Mouse (Mus musculus) heart, embryonic 11.5 days (tissue): ENCODE data around the gene Dynlrb2. TPM values are rescaled to one million over a fixed set of nuclear protein-coding genes. Genes with fewer than 3 reads are reported as not detected.

Experiments used
- ATAC-seq: fragments of 200-750 bp; cut with Nextera tagmentation; replicated peaks from 2 replicates; pipeline ENCODE4 v1.8.0; 2017; ENCODE audit warnings: moderate library complexity; ENCODE audit not compliant: insufficient number of reproducible peaks, low FRiP score, low TSS enrichment
- H3K27ac ChIP-seq: fragments of 300-500 bp; sonication (generic); 2 replicates; pipeline ENCODE4 v1.5.1; 2014; ENCODE audit warnings: mild to moderate bottlenecking, low read depth, low read length
- H3K27me3 ChIP-seq: fragments of 300-500 bp; sonication (generic); 2 replicates; pipeline ENCODE4 v1.6.1; 2014; ENCODE audit warnings: mild to moderate bottlenecking, low read length, mixed read lengths; ENCODE audit not compliant: control insufficient read depth, insufficient read depth
- H3K36me3 ChIP-seq: fragments of 300-500 bp; sonication (generic); 2 replicates; pipeline ENCODE4 v1.6.1; 2014; ENCODE audit warnings: mild to moderate bottlenecking, low read length, moderate library complexity, mixed read lengths; ENCODE audit not compliant: control insufficient read depth, insufficient read depth
- H3K4me1 ChIP-seq: fragments of 300-500 bp; sonication (generic); 2 replicates; pipeline ENCODE4 v1.6.1; 2014; ENCODE audit warnings: low read length; ENCODE audit not compliant: control insufficient read depth, insufficient read depth
- H3K4me2 ChIP-seq: fragments of 300-500 bp; sonication (generic); 2 replicates; pipeline ENCODE4 v1.6.1; 2014; ENCODE audit warnings: mild to moderate bottlenecking, moderate library complexity
- H3K4me3 ChIP-seq: fragments of 300-500 bp; sonication (generic); 2 replicates; pipeline ENCODE4 v1.5.1; 2014; ENCODE audit warnings: low read depth, low read length
- H3K9ac ChIP-seq: fragments of 300-500 bp; sonication (generic); 2 replicates; pipeline ENCODE4 v1.6.1; 2014; ENCODE audit warnings: mild to moderate bottlenecking, low read depth, low read length, moderate library complexity
- H3K9me3 ChIP-seq: fragments of 300-500 bp; sonication (generic); replicated peaks from 2 replicates; pipeline ENCODE4 v1.6.1; 2016; ENCODE audit warnings: low read length; ENCODE audit not compliant: control insufficient read depth
- WGBS: fragments of 180-500 bp; shearing (Covaris S2); extraction: QIAGEN DNeasy Blood & Tissue Kit; methylation state at CpG from one replicate; pipeline ENCODE4 v1.1.7; 2014; ENCODE audit not compliant: insufficient replicate concordance; 5-methylcytosine and 5-hydroxymethylcytosine counted together
- polyA plus RNA-seq: library from polyadenylated mRNA; unstranded; fragments of >200 nt; fragmentation: Nextera tagmentation; extraction: Ambion mirVana; gene quantifications from 2 replicates; pipeline ENCODE4 v1.2.1, GENCODE M21; 2014

The Dynlrb2 gene
- polyA plus RNA-seq, 1 experiment from 2014 or later: not detected

DNA sequence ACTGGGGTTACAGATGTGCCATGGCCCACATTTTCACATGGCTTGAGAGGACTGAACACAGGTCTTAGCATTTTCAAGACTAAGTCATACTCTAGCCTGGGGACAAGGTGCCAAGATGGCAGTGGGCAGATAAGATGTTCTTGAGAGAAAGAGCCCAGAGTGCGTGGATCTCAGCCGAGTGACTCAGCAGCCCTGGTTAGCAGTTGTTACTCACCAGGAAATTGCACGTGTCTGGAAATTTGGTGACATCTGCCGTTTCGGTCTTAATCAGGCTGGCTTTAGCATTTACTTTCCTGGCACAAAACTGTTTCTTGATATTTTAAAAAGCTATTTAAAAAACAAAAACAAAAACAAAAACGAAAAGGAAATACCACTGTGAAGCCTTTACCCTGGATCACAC lies 47.5 kb downstream of the Dynlrb2 start:
- no peak overlapping the region for H3K27ac ChIP-seq
- no peak overlapping the region for H3K4me3 ChIP-seq
- H3K9me3 ChIP-seq: no peaks in the 10 kb centered on the region
- no peaks in the 10 kb centered on the region for H3K27me3 ChIP-seq
- H3K4me2 ChIP-seq: no peak overlapping the region
- no peaks in the 10 kb centered on the region for H3K4me1 ChIP-seq
- 70% methylated on average over 6 of the region's 6 CpGs for WGBS
- ATAC-seq: no peak
- H3K36me3 ChIP-seq: no peaks in the 10 kb centered on the region
- H3K9ac ChIP-seq: no peak overlapping the region

DNA sequence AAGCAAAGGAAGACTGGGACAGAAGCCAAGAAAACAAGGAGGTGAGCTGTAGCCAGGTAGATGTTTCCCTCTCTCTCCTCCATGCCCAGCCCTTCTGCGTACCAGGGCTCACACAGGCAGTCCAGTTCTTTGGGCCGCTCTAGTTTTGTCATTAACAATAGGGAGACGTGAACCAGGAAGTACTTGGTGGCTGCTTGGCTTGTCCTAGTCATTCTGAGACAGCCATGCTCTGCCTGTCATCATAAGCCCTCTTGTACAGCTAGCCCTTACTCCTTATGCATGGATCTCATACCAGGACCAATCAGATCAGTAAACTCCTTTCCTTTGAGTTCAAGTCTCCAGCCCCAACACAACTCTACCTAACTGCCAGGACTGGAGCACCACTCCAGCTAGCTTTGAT lies 48.0 kb downstream of the Dynlrb2 start:
- no peak overlapping the region for H3K4me2 ChIP-seq
- H3K9ac ChIP-seq: no peak overlapping the region
- no peak overlapping the region for H3K27ac ChIP-seq
- ATAC-seq: no peak
- H3K9me3 ChIP-seq: no peaks in the 10 kb centered on the region
- H3K4me3 ChIP-seq: no peak overlapping the region
- WGBS: 77% methylated on average over 3 of the region's 3 CpGs
- no peaks in the 10 kb centered on the region for H3K27me3 ChIP-seq
- no peaks in the 10 kb centered on the region for H3K4me1 ChIP-seq
- no peaks in the 10 kb centered on the region for H3K36me3 ChIP-seq

Other genes starting within 250 kb of the Dynlrb2 start
- 4.5 and 4.8 TPM in 2 replicates for gene Cdyl2, start 228.0 kb downstream of the Dynlrb2 start, polyA plus RNA-seq